Mouse (Mus musculus) bone marrow, adult 2 months (tissue): ENCODE measurements around the gene Tlr11. TPM values are rescaled to one million over a fixed set of nuclear protein-coding genes. Genes with fewer than 3 reads are reported as not detected.
A peak's percentile ranks its signal among the peaks of the same experiment; 100 is the strongest.

Experiments
- H3K27ac ChIP-seq: fragments of 200-500 bp; 2 replicates; pipeline ENCODE4 v1.5.1; 2012; ENCODE audit warnings: low read depth, mild to moderate bottlenecking, control low read depth, inconsistent platforms, low read length; ENCODE audit not compliant: control insufficient read depth, poor library complexity, insufficient read depth
- H3K4me1 ChIP-seq: fragments of 200-500 bp; 2 replicates; pipeline ENCODE4 v1.6.1; 2011; ENCODE audit warnings: low read length; ENCODE audit not compliant: control insufficient read depth, insufficient read depth
- H3K4me3 ChIP-seq: fragments of 200-500 bp; replicated peaks from 2 replicates; pipeline ENCODE3; 2011; ENCODE audit warnings: mild to moderate bottlenecking, low read depth, low read length, control low read depth; ENCODE audit not compliant: control insufficient read depth
- CTCF ChIP-seq: fragments of 200-500 bp; IDR thresholded peaks from 2 replicates; pipeline ENCODE4 v1.5.1; 2011; ENCODE audit warnings: low read length, control low read depth; ENCODE audit not compliant: control insufficient read depth, insufficient read depth
- POLR2A ChIP-seq: fragments of 200-500 bp; IDR thresholded peaks from 2 replicates; pipeline ENCODE4 v1.6.1; 2011; ENCODE audit warnings: low read depth, mild to moderate bottlenecking, control low read depth, low read length, borderline replicate concordance; ENCODE audit not compliant: control insufficient read depth
- WGBS: fragments of 180-500 bp; shearing (Covaris S2); methylation state at CpG from one replicate; pipeline ENCODE4 v1.1.7; 2018; 5-methylcytosine and 5-hydroxymethylcytosine counted together
- polyA plus RNA-seq: library from polyadenylated mRNA; stranded (reverse); fragments of >200 nt; gene quantifications from 2 replicates; pipeline ENCODE4 v1.2.4, GENCODE M21; 2011; ENCODE audit warnings: low replicate concordance; ENCODE audit not compliant: missing spikeins, insufficient read depth, insufficient read length

Gene Tlr11
- not detected in 2 replicates for polyA plus RNA-seq

DNA sequence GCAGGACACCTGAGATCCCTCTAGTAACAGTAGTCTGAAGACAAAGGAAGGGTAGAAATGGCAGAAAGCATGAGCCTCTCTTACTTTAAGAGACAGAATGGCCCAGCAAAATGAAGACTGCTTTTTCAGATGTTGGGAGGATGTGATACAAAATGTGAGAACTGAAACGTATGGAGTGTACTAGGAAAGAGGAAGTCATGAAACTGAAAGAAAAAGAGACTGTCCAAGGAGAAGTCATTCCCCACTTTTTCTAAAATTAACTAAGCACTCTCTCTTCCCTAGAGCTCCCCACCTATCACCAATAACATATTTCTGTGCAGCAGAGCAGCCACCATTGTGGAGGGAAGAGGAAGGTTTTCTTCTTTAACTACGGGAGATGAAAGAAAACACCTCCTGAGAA lies at the start of gene Tlr11:
Gene Tlr11 (plus strand): TSS at position 322 of the 400 bp plus-strand sequence.
- Histone ChIP-seq H3K4me3 (no peak within 1 kb of the TSS), H3K27ac (no peak within 1 kb of the TSS), H3K4me1 (peaks cover 1% of the 10 kb centered on the region)
- TF ChIP-seq POLR2A, result no peak
- no peak for TF ChIP-seq CTCF
- 23% methylated on average over 2 of the region's 2 CpGs for WGBS

DNA sequence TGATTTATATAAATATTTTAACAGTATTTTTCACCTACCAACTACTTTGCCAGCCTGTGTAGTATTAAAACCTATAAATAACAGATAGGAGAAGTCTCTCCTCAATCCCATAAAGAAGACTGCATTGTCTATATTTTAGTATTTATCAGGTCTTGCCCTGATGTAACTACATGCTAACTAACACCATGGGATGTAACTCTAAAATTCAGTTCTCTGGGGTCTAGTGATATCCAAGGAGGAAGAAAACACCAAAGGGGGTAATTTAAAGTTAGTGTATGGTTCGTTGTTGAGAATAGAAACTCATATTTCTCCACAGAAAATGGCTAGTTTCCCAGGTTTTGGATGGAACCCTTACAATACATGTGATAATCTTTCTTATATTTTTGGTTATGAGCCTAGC lies 31.1 kb upstream of the Tlr11 start, which contains the start of gene Olfr734:
Gene Olfr734 (minus strand): TSS at position 101 of the 400 bp plus-strand sequence.
- TF ChIP-seq POLR2A (no peak), CTCF (no peak)
- H3K4me3 ChIP-seq, result no peak within 1 kb of the TSS
- H3K27ac ChIP-seq, result no peak within 1 kb of the TSS
- H3K4me1 ChIP-seq, result no peaks in the 10 kb centered on the region
- WGBS, result 56% methylated on average over 1 of the region's 1 CpGs

GRCm38 (mm10) chr14:50348796-50349195 lies 8.9 kb upstream of the Tlr11 start, which contains the start of gene Olfr735:
Gene Olfr735 (minus strand): TSS chr14:50348872.
- Histone ChIP-seq H3K4me3 (no peak within 1 kb of the TSS), H3K4me1 (no peaks in the 10 kb centered on the region), H3K27ac (no peak within 1 kb of the TSS)
- WGBS, result 69% methylated on average over 2 of the region's 2 CpGs
- no peak for TF ChIP-seq POLR2A
- no peak for TF ChIP-seq CTCF

DNA sequence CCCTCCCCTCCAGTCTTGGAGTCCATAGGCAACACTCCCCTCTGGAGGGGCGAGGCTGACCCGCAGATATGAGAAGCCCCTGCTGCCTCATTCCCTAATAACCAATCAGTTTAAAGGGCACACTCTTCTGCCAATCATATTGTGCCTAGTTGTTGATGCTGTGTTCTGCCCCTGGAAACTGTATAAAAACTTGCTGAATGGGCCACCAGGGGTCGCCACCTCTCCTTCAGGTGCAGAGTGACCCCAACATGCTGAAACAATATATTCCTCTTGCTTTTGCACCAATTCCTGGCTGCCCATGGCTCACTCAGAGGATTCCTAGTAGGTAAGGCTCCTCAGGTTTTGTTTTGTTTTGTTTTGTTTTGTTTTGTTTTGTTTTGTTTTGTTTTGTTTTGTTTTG lies 5.3 kb upstream of the Tlr11 start:
- TF ChIP-seq POLR2A (no peak), CTCF (peak; percentile 40; the same call in 1 of the 2 replicates)
- Histone ChIP-seq H3K4me1 (peaks cover 1% of the 10 kb centered on the region), H3K27ac (no peak overlapping the region), H3K4me3 (no peak overlapping the region)
- WGBS, result 21% methylated on average over 3 of the region's 3 CpGs

- WGBS, result 78% methylated on average over 2 of the region's 2 CpGs
These were observed 989 bp upstream of the Tlr11 start for GRCm38 (mm10) chr14:50356725-50357124.

GRCm38 (mm10) chr14:50360480-50360879 lies 2.8 kb downstream of the Tlr11 start:
- Histone ChIP-seq H3K4me1 (peaks cover 1% of the 10 kb centered on the region), H3K4me3 (no peak overlapping the region), H3K27ac (no peak overlapping the region)
- TF ChIP-seq POLR2A (no peak), CTCF (no peak)
- 64% methylated on average over 3 of the region's 3 CpGs for WGBS

More at GRCm38 (mm10) chr14:50356725-50357124, 989 bp upstream of the Tlr11 start:
- peaks cover 1% of the 10 kb centered on the region for H3K4me1 ChIP-seq
- H3K27ac ChIP-seq, result no peak overlapping the region
- TF ChIP-seq POLR2A (no peak), CTCF (no peak)
- H3K4me3 ChIP-seq, result no peak overlapping the region

- no peak for TF ChIP-seq POLR2A
- Histone ChIP-seq H3K27ac (no peak overlapping the region), H3K4me3 (no peak overlapping the region), H3K4me1 (no peaks in the 10 kb centered on the region)
- 65% methylated on average over 2 of the region's 2 CpGs for WGBS
These were observed 5.8 kb downstream of the Tlr11 start for GRCm38 (mm10) chr14:50363561-50363960.

- H3K4me3 ChIP-seq, result no peak within 1 kb of the TSS
- no peaks in the 10 kb centered on the region; the same call in 1 of the 2 replicates for H3K4me1 ChIP-seq
- 82% methylated on average over 2 of the region's 2 CpGs for WGBS
- H3K27ac ChIP-seq, result no peak within 1 kb of the TSS
- TF ChIP-seq CTCF (no peak), POLR2A (no peak)
These were observed 23.1 kb downstream of the Tlr11 start, which contains the start of gene Olfr736 for GRCm38 (mm10) chr14:50380863-50381262. Gene Olfr736 (plus strand): TSS chr14:50381163.

GRCm38 (mm10) chr14:50407268-50407667 lies 49.6 kb downstream of the Tlr11 start, which contains the start of gene Olfr738:
Gene Olfr738 (plus strand): TSS chr14:50407568.
- H3K4me3 ChIP-seq, result no peak within 1 kb of the TSS
- 71% methylated on average over 1 of the region's 1 CpGs for WGBS
- no peak within 1 kb of the TSS for H3K27ac ChIP-seq
- TF ChIP-seq CTCF (no peak), POLR2A (no peak)
- no peaks in the 10 kb centered on the region for H3K4me1 ChIP-seq

Other genes starting within 250 kb of the Tlr11 start
- gene Olfr727, start 234.7 kb upstream of the Tlr11 start, polyA plus RNA-seq, result not detected in 2 replicates
- not detected in 2 replicates for gene Olfr728, start 215.2 kb upstream of the Tlr11 start, polyA plus RNA-seq
- 0.45 TPM in 1 of 2 replicates, not detected in the other for gene Olfr729, start 205.0 kb upstream of the Tlr11 start, polyA plus RNA-seq
- not detected in 2 replicates for gene Olfr730, start 169.7 kb upstream of the Tlr11 start, polyA plus RNA-seq
- gene Olfr731, start 116.0 kb upstream of the Tlr11 start, polyA plus RNA-seq, result not detected in 2 replicates
- not detected in 2 replicates for gene Olfr732, start 73.7 kb upstream of the Tlr11 start, polyA plus RNA-seq
- not detected in 2 replicates for gene Olfr733, start 56.4 kb upstream of the Tlr11 start, polyA plus RNA-seq
- gene Olfr734, start 31.2 kb upstream of the Tlr11 start, polyA plus RNA-seq, result not detected in 2 replicates
- gene Olfr735, start 9.0 kb upstream of the Tlr11 start, polyA plus RNA-seq, result not detected in 2 replicates
- not detected in 2 replicates for gene Olfr736, start 23.2 kb downstream of the Tlr11 start, polyA plus RNA-seq
- not detected in 2 replicates for gene Olfr738, start 49.7 kb downstream of the Tlr11 start, polyA plus RNA-seq
- gene Olfr739, start 60.7 kb downstream of the Tlr11 start, polyA plus RNA-seq, result not detected in 2 replicates
- not detected in 2 replicates for gene Olfr740, start 87.6 kb downstream of the Tlr11 start, polyA plus RNA-seq
- gene Olfr741, start 114.8 kb downstream of the Tlr11 start, polyA plus RNA-seq, result not detected in 2 replicates
- not detected in 2 replicates for gene Olfr742, start 145.7 kb downstream of the Tlr11 start, polyA plus RNA-seq
- gene Olfr743, start 163.9 kb downstream of the Tlr11 start, polyA plus RNA-seq, result not detected in 2 replicates